Mouse (Mus musculus) thymus, adult 2 months (tissue): ENCODE measurements around the gene Capn7.

Experiments used
- CTCF ChIP-seq: fragments of 200-500 bp; IDR thresholded peaks from 2 replicates; pipeline ENCODE4 v1.5.1; 2012; ENCODE audit warnings: mild to moderate bottlenecking, control low read depth, low read length, moderate library complexity, borderline replicate concordance; ENCODE audit not compliant: control insufficient read depth, poor library complexity, insufficient read depth; ENCODE audit errors: extremely low read depth
- POLR2A ChIP-seq: fragments of 200-500 bp; IDR thresholded peaks from 2 replicates; pipeline ENCODE4 v1.6.1; 2012; ENCODE audit warnings: mild to moderate bottlenecking, low read length, control low read depth, moderate library complexity; ENCODE audit not compliant: control insufficient read depth, poor library complexity, insufficient read depth; ENCODE audit errors: extremely low read depth

DNA sequence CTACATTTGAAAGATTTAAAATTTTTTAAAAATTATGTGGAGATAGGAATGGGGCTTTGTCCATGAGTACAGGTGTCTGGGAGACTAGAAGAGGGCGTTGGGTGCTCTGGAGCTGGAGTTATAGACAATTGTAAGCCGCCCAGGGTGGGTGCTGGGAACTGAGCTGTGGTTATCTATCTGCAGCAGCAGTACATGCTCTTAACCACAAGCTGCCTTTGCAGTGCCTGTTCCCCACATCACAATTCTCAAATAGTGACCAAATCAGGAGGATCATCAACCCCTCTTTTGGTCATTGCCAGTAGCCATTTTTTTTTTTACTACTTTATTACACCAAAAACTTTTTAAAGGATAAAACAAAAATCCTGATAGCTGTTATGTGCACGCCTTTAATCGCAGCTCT lies 28.2 kb downstream of the Capn7 start:
- no peak for TF ChIP-seq CTCF
- TF ChIP-seq POLR2A, result no peak
